Mouse (Mus musculus) heart, postnatal 0 days (tissue): ENCODE data around the gene Fzd5. TPM values are rescaled to one million over a fixed set of nuclear protein-coding genes. Genes with fewer than 3 reads are reported as not detected.

Experiments
- ATAC-seq: fragments of 200-750 bp; cut with Nextera tagmentation; 2 replicates; pipeline ENCODE4 v1.8.0; 2017; ENCODE audit warnings: low read depth, moderate number of reproducible peaks, moderate library complexity; ENCODE audit not compliant: insufficient read depth
- DNase-seq: peaks from one replicate; pipeline ENCODE4 v3.0.0-alpha.2; 2016; ENCODE audit warnings: low spot score
- H3K27ac ChIP-seq: fragments of 300-500 bp; sonication (generic); 2 replicates; pipeline ENCODE4 v1.5.1; 2014; ENCODE audit warnings: low read depth, mild to moderate bottlenecking
- H3K27me3 ChIP-seq: fragments of 300-500 bp; sonication (generic); 2 replicates; pipeline ENCODE4 v1.6.1; 2014; ENCODE audit warnings: low read length, mixed read lengths; ENCODE audit not compliant: control insufficient read depth, insufficient read depth
- H3K36me3 ChIP-seq: fragments of 300-500 bp; sonication (generic); replicated peaks from 2 replicates; pipeline ENCODE4 v1.6.1; 2014; ENCODE audit warnings: low read length, mixed read lengths; ENCODE audit not compliant: control insufficient read depth, insufficient read depth
- H3K4me1 ChIP-seq: fragments of 300-500 bp; sonication (generic); 2 replicates; pipeline ENCODE4 v1.6.1; 2014; ENCODE audit warnings: antibody characterized with exemption; ENCODE audit not compliant: control insufficient read depth, insufficient read depth
- H3K4me2 ChIP-seq: fragments of 300-500 bp; sonication (generic); 2 replicates; pipeline ENCODE4 v1.6.1; 2014; ENCODE audit warnings: low read depth, mild to moderate bottlenecking, low read length, moderate library complexity
- H3K4me3 ChIP-seq: fragments of 300-500 bp; sonication (generic); 2 replicates; pipeline ENCODE4 v1.5.1; 2014; ENCODE audit warnings: low read depth, low read length
- H3K9ac ChIP-seq: fragments of 300-500 bp; sonication (generic); replicated peaks from 2 replicates; pipeline ENCODE4 v1.6.1; 2014; ENCODE audit warnings: low read depth, low read length, mixed read lengths
- H3K9me3 ChIP-seq: fragments of 300-500 bp; sonication (generic); replicated peaks from 2 replicates; pipeline ENCODE4 v1.6.1; 2016; ENCODE audit warnings: low read length; ENCODE audit not compliant: control insufficient read depth
- CTCF ChIP-seq: IDR thresholded peaks from 2 replicates; pipeline ENCODE4 v1.5.1; 2016; ENCODE audit warnings: antibody characterized with exemption, control low read depth, low read depth
- EP300 ChIP-seq: IDR thresholded peaks from 2 replicates; pipeline ENCODE4 v1.6.1; 2016; ENCODE audit warnings: antibody characterized with exemption, low read depth
- WGBS: fragments of 180-500 bp; shearing (Covaris S2); extraction: QIAGEN DNeasy Blood & Tissue Kit; methylation state at CpG from one replicate; pipeline ENCODE4 v1.1.7; 2014; 5-methylcytosine and 5-hydroxymethylcytosine counted together
- polyA plus RNA-seq: library from polyadenylated mRNA; unstranded; fragments of >200 nt; fragmentation: Nextera tagmentation; extraction: Ambion mirVana; gene quantifications from 2 replicates; pipeline ENCODE4 v1.2.1, GENCODE M21; 2015
- total RNA-seq: library from RNA; depleted of rRNA; stranded (reverse); fragments of >200 nt; gene quantifications from 2 replicates; pipeline ENCODE4 v1.2.3, GENCODE M21; 2014; ENCODE audit warnings: low replicate concordance; rRNA removed

The Fzd5 gene
- total and polyA plus RNA-seq, 2 experiments from 2014 or later: 1.4 to 6.0 TPM

DNA sequence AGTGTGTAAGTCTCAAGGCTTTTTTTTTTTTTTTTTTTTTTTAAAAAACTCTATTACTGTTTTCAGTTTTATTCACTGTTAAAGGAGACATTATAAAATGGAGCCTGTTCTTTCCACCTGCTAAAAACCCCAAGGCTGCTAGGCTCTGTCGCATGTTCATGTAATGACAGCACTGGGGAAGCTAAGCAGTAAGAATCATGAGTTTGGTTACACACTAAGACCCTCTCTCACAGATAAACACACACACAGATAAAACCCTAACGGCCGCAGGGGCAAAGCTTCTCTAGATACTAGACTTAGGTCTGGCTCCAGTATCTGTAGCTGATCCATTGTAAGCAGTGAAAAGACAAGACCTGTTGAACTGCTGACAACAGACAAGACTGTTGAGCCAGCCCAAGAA lies 56.1 kb downstream of the Fzd5 start:
- Histone ChIP-seq H3K4me1 (no peaks in the 10 kb centered on the region), H3K4me3 (no peak overlapping the region), H3K27me3 (no peaks in the 10 kb centered on the region), H3K9me3 (no peaks in the 10 kb centered on the region), H3K4me2 (no peak overlapping the region), H3K36me3 (no peaks in the 10 kb centered on the region), H3K9ac (no peak overlapping the region), H3K27ac (no peak overlapping the region)
- 57% methylated on average over 3 of the region's 3 CpGs for WGBS
- no peak for DNase-seq
- ATAC-seq: no peak
- TF ChIP-seq CTCF (no peak), EP300 (no peak)

Other genes with a start within 250 kb of the Fzd5 start
- gene Creb1, start 205.1 kb downstream of the Fzd5 start, total RNA-seq: 27.8 and 37.4 TPM in 2 replicates
- 9.9 and 11.2 TPM in 2 replicates for gene Creb1, start 205.1 kb downstream of the Fzd5 start, polyA plus RNA-seq
- 10.2 and 21.0 TPM in 2 replicates for gene Mettl21a, start 120.5 kb downstream of the Fzd5 start, total RNA-seq
- 9.9 and 10.3 TPM in 2 replicates for gene Mettl21a, start 120.5 kb downstream of the Fzd5 start, polyA plus RNA-seq
- gene Ccnyl1, start 47.3 kb downstream of the Fzd5 start, total RNA-seq: 9.7 and 12.7 TPM in 2 replicates
- 2.5 and 3.4 TPM in 2 replicates for gene Ccnyl1, start 47.3 kb downstream of the Fzd5 start, polyA plus RNA-seq
- gene Plekhm3, start 219.1 kb upstream of the Fzd5 start, total RNA-seq: 3.1 and 12.4 TPM in 2 replicates
- gene Plekhm3, start 219.1 kb upstream of the Fzd5 start, polyA plus RNA-seq: 3.5 and 4.2 TPM in 2 replicates